Mouse (Mus musculus): ENCODE measurements around the gene Acvr1c. TPM values are rescaled to one million over a fixed set of nuclear protein-coding genes. Genes with fewer than 3 reads are reported as not detected.

Gene Acvr1c
- polyA plus RNA-seq (2015; fragmentation: Illumina TruSeq; extraction: RNeasy Lipid Tissue Mini Kit (QIAGEN cat#74804); ENCODE audit: low read depth, low replicate concordance), result 9.3 TPM

DNA sequence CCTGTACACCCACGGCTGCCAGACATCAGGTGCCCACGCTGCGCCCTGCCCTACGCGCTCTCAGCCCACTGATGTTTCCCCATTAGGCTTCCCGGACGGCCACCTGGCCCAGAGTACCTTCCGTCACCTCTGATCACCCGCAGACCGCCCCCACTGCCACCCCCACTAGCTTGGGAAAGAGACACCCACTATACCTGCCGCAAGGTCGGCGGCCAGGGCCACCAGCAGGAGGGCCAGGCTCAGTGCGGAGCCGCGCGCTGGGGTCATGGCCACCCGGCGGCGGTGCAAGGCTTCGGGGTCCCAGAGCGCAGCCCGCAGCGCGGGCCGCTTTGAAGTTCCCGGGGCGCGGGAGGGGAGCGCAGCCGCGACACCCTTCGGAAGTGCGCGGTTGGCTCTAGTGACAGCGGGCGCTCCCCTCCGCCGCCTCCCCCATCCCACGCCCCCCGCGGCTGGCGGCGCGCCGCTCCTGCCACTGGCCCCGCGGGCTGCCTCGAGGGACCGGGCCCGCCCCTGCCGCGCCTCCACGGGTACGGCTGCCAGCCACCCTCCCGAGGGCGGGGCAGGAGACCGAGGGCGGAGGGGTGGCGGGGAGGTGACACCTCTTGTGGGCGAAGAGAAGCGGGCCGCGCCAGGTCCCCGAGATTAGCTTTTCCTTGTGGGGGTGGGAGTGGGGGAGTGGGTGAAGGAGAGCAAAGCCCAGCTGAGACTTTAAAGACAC lies at the start of gene Acvr1c:
Acvr1c (minus strand) TSS at position 482 of the 718 bp plus-strand sequence.

Other genes starting within 250 kb of the Acvr1c start
- gene Cytip, start 162.4 kb downstream of the Acvr1c start, polyA plus RNA-seq (2015; fragmentation: Illumina TruSeq; extraction: RNeasy Lipid Tissue Mini Kit (QIAGEN cat#74804); ENCODE audit: low read depth, low replicate concordance), result 0.70 TPM
- gene Gm17409, start 112.2 kb upstream of the Acvr1c start, polyA plus RNA-seq (2015; fragmentation: Illumina TruSeq; extraction: RNeasy Lipid Tissue Mini Kit (QIAGEN cat#74804); ENCODE audit: low read depth, low replicate concordance), result not detected
- 21.9 TPM for gene Acvr1, start 209.3 kb upstream of the Acvr1c start, polyA plus RNA-seq (2015; fragmentation: Illumina TruSeq; extraction: RNeasy Lipid Tissue Mini Kit (QIAGEN cat#74804); ENCODE audit: low read depth, low replicate concordance)
- gene Upp2, start 209.4 kb upstream of the Acvr1c start, polyA plus RNA-seq (2015; fragmentation: Illumina TruSeq; extraction: RNeasy Lipid Tissue Mini Kit (QIAGEN cat#74804); ENCODE audit: low read depth, low replicate concordance), result 54.6 TPM